Mouse (Mus musculus) liver, postnatal 0 days (tissue): Measurements from ENCODE around the gene Abl1.

Experiments
- CTCF ChIP-seq: sonication (generic); IDR thresholded peaks from 2 replicates; pipeline ENCODE4 v1.5.1; 2016; ENCODE audit warnings: antibody characterized with exemption, low read depth
- EP300 ChIP-seq: IDR thresholded peaks from 2 replicates; pipeline ENCODE4 v1.6.1; 2016; ENCODE audit warnings: antibody characterized with exemption, low read depth, mild to moderate bottlenecking

DNA sequence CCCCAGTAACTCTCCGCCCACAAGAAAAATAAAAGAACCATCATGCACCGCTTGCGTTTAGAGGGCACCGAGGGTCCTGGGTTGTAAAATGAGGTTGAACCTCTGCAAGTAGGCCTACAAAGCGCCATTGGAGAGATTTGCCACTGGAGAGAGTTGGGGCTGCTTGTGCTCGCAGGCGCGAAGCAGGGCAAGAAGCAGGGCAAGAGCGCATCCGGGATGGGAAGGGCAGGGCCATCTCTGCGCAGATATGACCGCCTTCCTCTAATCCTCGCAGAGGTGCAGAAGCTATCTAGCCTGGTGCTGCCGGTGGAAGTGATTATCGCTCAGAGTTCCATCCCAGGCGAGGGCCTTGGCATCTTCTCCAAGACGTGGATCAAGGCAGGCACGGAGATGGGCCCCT, 46.2 kb upstream of the Abl1 start:
- TF ChIP-seq EP300 (no peak), CTCF (no peak)
